In the genomic region with DNA sequence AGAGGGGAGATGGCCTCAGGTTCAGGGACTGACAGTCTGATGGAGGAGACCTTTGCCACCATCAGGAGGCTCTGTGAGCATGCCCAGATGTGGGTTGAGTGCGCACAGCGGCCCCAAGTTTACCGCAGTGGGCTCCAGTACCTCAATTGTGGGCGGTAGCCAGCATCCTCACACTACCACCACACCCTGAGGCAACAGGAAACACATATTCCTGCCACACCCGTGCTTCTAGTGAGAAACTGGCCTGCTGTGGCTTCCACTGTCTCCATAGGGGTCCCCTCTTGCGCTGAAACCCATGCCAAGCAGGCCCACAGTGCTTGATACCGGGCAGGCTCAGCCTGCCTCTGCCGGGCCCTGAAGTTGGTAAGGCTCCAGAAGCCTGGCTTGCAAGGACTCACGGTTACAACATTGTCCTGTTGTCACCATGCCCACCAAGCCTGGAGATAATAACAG, we compare ENCODE assay signal across 7 mouse cellular contexts. TPM values are rescaled to one million over a fixed set of nuclear protein-coding genes. Genes with fewer than 3 reads are reported as not detected.
DNase-seq lines count a peak whose midpoint lies in the region; ATAC-seq lines count a peak whose summit lies in the region.

No protein-coding gene starts in this region.

- peak; percentile 74 for DNase-seq in 3134 (ENCODE audit: extremely low read depth, insufficient read length, low spot score)
- peak; percentile 74 for DNase-seq in CD4-positive, CD25-positive, alpha-beta regulatory T cell, adult 2 months (ENCODE audit: low read depth, low spot score)
- DNase-seq in kidney, postnatal 14 days, result peak; percentile 48
- DNase-seq in right cerebral cortex, postnatal 4 days, result no peak
- no peak for DNase-seq in right cerebral cortex, postnatal 14 days

- peak; percentile 30 for ATAC-seq in erythroblast, adult 5-6 weeks (replicated peaks; ENCODE audit: low FRiP score, poor library complexity, severe bottlenecking)
- peak; percentile 75 for ATAC-seq in megakaryocyte progenitor cell, adult 5-6 weeks (replicated peaks; ENCODE audit: poor library complexity)

RNA-seq across cellular contexts. Expression of a gene that starts 30.6 kb away (rescaled TPM):
- 4.2 and 6.1 TPM in 2 replicates for total RNA-seq in erythroblast, adult 5-6 weeks (2015; ENCODE audit: low replicate concordance)
- total RNA-seq in erythroblast, adult 5-6 weeks (2017; ENCODE audit: low replicate concordance), result 1.4 and 2.8 TPM in 2 replicates
- total RNA-seq in megakaryocyte progenitor cell, adult 5-6 weeks (2015), result 10.5 and 14.2 TPM in 2 replicates
- 5.0 and 5.8 TPM in 2 replicates for total RNA-seq in megakaryocyte progenitor cell, adult 5-6 weeks (2017)

RNA-seq across cellular contexts. Expression of a gene that starts 33.2 kb away (rescaled TPM):
- 5.6 and 10.9 TPM in 2 replicates for total RNA-seq in erythroblast, adult 5-6 weeks (2015; ENCODE audit: low replicate concordance)
- 4.7 and 6.6 TPM in 2 replicates for total RNA-seq in erythroblast, adult 5-6 weeks (2017; ENCODE audit: low replicate concordance)
- 13.7 and 26.0 TPM in 2 replicates for total RNA-seq in megakaryocyte progenitor cell, adult 5-6 weeks (2015)
- 13.3 and 14.7 TPM in 2 replicates for total RNA-seq in megakaryocyte progenitor cell, adult 5-6 weeks (2017)

Comparison
In these comparisons a context has a peak if more than half of its experiments do, and no peak if none do; other contexts are left out.
1. DNase-seq: peak in 3134 (single experiment), CD4-positive, CD25-positive, alpha-beta regulatory T cell, adult 2 months (single experiment) and kidney, postnatal 14 days (single experiment); none in right cerebral cortex, postnatal 4 days (single experiment) and right cerebral cortex, postnatal 14 days (single experiment).